Mouse (Mus musculus): ENCODE data around the gene Snx18.

DNA sequence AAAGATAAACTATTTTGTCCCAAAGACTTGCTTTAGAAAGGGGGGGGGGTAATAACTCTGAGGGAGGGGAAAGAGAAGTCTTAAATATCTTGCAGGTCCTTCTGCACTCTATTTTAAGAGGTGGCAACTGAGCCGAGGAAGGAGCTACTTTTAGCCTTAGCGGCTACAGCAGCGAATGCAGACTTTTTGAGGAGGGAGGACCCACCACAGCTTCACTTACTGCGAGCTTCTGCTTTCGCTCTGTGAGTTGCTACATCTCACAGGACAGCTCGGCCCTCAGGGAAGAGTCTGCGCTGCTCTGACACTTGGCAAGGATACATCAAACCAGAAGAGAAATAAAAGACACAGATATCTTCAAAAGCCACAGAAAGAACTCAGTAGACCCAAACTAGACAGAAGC, 38.8 kb upstream of the Snx18 start:
- TF ChIP-seq CEBPB (IDR thresholded peaks at IDR 0.05; ENCODE audit: insufficient read depth, poor library complexity, severe bottlenecking) (no peak), USF1 (IDR thresholded peaks at IDR 0.05; ENCODE audit: low read depth) (no peak), SRF (IDR thresholded peaks at IDR 0.05; ENCODE audit: control insufficient read depth, insufficient read length, low read depth) (no peak), E2F4 (IDR thresholded peaks at IDR 0.05; ENCODE audit: insufficient read depth) (no peak), POLR2A (IDR thresholded peaks at IDR 0.05; ENCODE audit: insufficient read length, low read depth) (no peak), MAX (IDR thresholded peaks at IDR 0.05; ENCODE audit: low read depth) (no peak)
